Mouse (Mus musculus): ENCODE results near the gene Olfr643. TPM values are rescaled to one million over a fixed set of nuclear protein-coding genes. Genes with fewer than 3 reads are reported as not detected.

The Olfr643 gene
- polyA plus RNA-seq (2017; shearing (Covaris generic)) = not detected

DNA sequence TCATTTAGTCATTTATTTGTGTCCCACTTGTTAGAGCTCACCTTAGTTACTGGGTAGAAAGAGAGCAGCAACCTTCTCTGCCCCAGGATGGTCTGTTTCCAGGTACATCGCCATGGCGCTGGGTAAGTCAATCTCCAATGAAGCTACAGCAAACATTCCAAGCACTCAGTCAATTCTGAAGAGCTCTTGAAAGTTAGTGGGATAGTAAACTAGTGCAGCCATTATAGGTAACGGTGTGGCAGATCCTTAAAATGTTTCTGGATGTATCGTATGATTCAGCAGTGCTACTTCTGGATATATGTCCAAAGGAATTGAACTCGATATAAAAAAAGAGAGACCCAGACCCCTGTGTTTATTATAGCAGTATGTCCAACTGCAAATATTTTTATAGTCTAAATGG is at the start of gene Olfr643:
Olfr643 (minus strand) TSS at position 101 of the 400 bp plus-strand sequence.

DNA sequence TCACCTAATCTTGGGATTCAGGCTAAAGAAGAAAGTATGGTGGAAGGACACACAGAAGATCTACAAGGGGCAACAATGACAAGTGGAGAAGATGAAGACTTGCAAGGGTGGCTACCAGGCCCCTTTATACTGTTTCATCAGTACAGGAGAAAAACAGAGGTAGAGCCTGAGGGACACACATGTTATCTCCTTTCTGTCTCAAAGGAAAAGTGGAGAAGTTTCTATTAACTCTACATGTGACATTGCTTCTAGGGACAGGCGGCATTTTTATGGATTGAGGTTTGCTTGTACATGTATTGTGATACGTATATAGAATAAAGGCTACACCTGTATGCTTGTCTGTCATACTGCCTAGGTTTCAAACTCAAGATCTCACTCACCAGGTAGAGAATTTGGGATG is 46.1 kb upstream of the Olfr643 start, which contains the start of gene Olfr648:
Olfr648 (minus strand) TSS at position 101 of the 400 bp plus-strand sequence.

DNA sequence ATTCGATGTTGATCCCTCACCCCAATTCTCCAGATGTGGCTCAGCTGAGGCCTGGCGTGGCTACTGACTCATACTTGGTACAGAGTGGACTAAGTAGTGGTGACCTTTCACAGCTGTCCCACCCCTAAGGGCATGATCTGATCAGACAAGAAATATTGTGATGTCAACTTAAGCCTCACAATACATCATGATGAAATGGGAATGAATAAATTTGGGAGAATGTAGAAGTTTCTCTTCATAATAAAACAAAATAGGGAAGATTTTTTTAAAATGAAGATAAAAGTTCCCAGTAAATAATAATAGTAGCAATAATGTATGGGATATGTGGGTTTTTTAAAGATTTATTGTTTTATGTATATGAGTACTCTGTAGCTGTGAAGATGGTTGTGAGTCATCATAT is 13.3 kb upstream of the Olfr643 start, which contains the start of gene Ubqlnl:
Ubqlnl (minus strand) TSS at position 101 of the 400 bp plus-strand sequence.

DNA sequence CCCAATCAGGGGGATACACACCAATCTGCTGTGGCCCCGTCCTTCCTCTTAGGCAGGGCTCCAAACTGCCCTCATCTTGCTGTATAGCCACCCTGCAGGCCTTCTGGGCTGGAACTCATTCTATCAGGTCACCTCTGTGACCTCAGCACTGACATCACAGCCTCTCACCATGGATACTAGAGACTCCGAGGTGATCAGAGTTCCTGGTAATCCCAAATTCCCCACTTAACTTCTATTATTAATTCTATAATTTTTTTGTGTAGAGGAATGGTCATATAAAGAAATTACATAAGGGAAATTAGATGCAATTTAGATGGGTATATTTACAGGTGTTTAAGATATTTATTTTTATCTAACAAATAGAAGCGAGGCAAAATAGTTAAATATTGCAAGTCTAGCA is 6.0 kb upstream of the Olfr643 start, which contains the start of gene Ubqln3:
Ubqln3 (minus strand) TSS at position 101 of the 400 bp plus-strand sequence.

DNA sequence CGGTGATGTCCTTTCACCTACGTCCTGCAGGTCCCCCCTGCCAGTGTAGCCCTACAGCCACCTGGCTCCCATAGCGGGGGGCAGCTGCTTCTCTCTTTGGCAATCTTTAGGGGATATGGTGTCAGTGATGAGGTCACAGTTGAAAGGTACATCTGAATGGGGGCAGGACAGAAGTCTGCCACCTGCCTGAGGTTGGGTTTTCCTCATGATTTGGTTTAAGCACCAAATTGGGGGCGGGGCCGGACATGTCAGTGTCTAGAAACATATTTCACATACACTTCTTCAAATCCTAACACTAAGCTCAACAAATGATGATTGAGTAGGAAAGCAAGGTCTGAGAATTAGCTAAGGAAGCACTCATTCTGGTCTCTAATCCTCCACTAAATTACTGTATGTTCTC is 7.5 kb downstream of the Olfr643 start, which contains the start of gene Ubqln5:
Ubqln5 (minus strand) TSS at position 101 of the 400 bp plus-strand sequence.

DNA sequence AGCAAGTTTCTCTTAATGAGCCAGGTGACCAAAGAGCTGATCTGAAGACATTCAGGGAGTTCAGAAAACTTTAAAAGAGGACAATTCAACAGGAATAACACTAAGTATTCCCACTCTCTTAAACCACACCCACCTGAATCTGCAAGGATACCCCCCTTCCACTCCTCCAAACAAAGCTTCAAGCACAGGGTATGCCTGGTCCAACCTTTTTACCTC is 32.5 kb downstream of the Olfr643 start, which contains the start of gene Olfr646:
Olfr646 (plus strand) TSS at position 117 of the 216 bp plus-strand sequence.

DNA sequence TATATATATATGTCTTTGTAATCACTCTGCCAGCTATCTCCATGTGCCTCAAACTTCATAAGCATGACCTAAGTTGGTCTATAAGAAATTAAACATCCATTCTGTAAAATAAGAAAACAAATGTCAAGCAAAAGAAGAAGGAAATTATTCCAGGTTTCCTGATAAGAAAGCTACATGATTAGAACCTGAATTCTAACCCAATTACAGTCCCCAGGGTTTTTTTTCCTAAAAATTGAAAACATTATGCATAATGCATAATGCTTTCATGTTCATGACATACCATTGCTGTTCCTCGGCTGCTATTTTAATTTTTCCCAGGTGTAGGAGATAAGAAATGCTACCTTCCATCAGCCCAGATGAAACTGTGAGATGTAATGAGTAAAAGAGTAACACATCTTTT is 51.8 kb downstream of the Olfr643 start, which contains the start of gene Olfr645:
Olfr645 (minus strand) TSS at position 101 of the 400 bp plus-strand sequence.

DNA sequence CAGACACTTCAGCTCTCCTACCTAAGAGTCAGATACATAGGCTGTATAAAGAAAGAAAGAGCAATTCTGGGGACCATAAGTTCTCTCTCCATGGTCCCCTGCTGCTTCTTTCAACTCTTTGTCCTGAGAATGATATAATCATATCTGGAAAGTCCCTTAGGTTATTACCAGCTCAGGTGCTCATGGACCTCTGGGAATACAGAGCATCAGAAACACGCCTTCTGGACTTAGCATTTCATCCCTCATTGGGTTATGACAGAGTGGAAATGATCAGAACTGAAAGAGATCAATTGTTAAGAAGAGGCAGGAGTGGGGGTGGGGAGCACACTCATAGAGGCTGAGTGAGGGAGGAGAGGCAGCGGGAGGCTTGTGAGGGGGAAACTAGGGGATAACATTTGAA is 65.4 kb downstream of the Olfr643 start, which contains the start of gene Olfr644:
Olfr644 (minus strand) TSS at position 101 of the 400 bp plus-strand sequence.

DNA sequence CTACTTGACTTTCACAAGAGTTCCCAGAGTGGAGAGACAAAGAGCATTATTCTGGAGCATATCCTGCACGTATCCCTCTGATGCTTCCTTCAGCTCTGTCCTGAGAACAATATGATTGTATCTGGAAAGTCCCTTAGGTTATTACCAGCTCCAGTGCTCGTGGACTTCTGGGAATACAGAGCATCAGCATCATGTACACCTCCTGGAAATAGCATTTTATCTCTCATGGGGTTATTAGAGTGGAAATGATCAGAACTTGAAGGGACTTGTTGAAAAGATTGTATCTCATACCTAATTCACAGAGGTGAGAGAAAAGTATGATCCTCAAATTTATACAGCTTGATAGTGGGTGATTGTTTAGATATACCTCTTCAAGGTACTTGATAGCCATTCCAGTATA is 75.9 kb downstream of the Olfr643 start, which contains the start of gene 4930516K23Rik:
4930516K23Rik (minus strand) TSS at position 101 of the 400 bp plus-strand sequence.

DNA sequence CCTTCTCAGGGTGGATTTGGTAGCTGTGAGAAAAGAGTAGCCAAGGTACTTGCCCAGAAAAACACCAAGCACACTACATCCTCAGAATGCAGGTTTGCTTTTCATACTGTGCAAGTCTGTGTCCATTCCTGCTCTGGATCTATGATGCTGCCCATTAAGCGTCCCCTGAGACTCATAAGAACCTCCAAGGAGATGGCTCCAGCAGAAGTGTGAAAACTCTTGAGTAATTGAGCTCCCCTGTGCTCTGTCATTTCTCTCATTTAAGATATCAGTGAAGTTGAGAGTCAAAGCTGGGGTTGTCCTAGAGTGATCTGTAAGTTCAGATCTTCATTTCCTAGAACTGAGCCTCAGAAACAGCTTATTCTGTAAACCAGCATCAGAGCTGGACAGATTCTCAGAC is 84.6 kb downstream of the Olfr643 start, which contains the start of gene Olfr642:
Olfr642 (minus strand) TSS at position 101 of the 400 bp plus-strand sequence.

DNA sequence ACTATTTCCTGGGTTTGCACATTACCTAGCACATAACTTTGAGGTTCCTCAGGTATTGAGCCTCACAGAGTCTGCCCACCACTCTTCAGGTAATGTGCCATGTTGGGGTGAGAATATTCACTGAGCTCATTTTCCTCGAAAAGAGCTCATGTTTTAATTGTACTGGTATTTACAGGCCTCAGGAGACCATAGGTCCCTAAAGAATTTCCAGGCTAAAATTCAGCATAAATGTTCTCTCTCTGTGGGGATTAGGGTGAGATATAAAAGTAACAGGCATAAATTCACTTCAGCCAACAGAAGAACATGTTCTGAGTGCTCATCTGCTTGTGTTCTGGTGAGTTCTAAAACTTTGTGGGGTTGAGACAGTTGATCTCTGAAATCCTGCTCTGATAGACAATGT is 102.1 kb downstream of the Olfr643 start, which contains the start of gene Olfr641:
Olfr641 (plus strand) TSS at position 301 of the 400 bp plus-strand sequence.

DNA sequence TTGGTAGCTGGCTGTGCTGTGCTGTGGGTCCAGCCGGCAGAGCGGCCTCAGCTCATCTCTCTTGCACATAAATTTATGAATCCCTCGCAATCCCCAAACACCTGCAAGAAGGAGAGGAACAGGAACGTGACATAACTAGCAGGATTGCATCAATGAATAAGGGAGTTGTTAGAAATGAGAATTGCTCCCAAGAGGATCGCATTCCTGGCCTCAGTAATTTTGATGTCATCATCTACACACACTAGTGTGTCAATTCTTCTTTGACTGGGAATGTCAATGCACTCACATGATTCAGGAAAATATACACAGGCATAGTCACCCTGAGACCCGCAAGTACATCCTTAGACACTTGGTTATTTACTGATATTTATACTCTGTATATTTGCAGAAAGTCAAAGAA is 111.7 kb downstream of the Olfr643 start, which contains the start of gene Olfr640:
Olfr640 (minus strand) TSS at position 101 of the 400 bp plus-strand sequence.

DNA sequence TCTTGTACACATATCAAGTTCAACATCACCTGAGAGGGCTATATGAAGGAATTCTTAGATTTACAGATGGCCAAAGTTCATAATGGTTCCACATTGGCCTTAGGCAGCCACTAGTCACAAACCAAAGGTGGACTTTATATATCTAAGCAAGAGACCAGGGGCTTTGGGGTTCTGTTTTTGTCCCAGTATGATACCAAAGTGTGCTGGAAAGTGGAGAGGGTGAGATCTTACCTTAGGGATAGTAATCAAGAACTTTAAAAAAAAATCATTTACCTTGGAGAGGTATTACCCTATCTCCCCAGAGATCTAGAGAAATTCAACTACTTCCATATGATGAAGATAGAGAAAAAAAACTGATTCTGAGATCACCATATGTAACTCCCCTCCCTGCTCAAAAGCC is 120.0 kb downstream of the Olfr643 start, which contains the start of gene Olfr639:
Olfr639 (minus strand) TSS at position 101 of the 400 bp plus-strand sequence.

DNA sequence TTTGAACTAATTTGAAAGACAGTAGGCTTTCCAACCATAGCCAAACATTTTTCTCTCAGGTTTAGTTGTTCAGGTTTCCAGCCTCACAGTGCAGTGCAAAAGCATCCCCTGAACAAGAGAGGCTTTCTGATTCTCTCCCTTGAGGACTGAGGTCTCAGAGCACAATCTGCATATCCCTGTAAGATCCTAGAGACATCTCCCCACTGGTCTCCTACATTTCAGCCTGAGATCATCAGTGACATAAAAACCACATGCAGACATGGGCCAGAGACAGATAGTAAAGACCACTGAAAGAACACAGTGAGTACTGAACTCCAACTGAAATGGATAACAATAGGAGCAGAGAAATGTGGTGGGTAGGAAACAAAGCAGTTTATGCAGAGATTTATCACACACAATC is 138.8 kb downstream of the Olfr643 start, which contains the start of gene Olfr638:
Olfr638 (plus strand) TSS at position 301 of the 400 bp plus-strand sequence.

DNA sequence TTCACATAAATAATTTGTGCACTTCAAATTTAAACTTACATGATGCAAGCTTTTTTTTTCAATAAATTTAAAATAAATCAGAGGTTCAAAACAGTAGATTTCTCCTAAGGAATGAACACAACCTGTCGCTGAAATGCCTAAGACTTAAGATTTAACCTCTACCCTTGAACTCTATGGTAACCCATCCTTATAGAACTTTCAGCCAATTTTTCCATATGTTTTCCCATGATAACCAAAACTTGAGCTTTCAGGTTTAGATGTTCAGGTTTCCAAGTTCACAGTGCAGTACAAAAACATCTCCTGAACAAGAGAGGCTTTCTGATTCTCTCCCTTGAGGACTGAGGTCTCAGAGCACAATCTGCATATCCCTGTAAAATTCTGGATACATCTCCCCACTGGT is 166.4 kb downstream of the Olfr643 start, which contains the start of gene Olfr635:
Olfr635 (plus strand) TSS at position 301 of the 400 bp plus-strand sequence.

Other genes with a start within 250 kb of the Olfr643 start
- not detected for gene Olfr64, start 242.9 kb downstream of the Olfr643 start, polyA plus RNA-seq (2017; shearing (Covaris generic))
- gene Olfr65, start 233.9 kb downstream of the Olfr643 start, polyA plus RNA-seq (2017; shearing (Covaris generic)) = not detected
- not detected for gene Olfr631, start 208.6 kb downstream of the Olfr643 start, polyA plus RNA-seq (2017; shearing (Covaris generic))
- not detected for gene Olfr632, start 203.1 kb downstream of the Olfr643 start, polyA plus RNA-seq (2017; shearing (Covaris generic))
- not detected for gene Olfr633, start 193.0 kb downstream of the Olfr643 start, polyA plus RNA-seq (2017; shearing (Covaris generic))
- 0.04 TPM for gene Olfr635, start 166.3 kb downstream of the Olfr643 start, polyA plus RNA-seq (2017; shearing (Covaris generic))
- gene Olfr638, start 138.7 kb downstream of the Olfr643 start, polyA plus RNA-seq (2017; shearing (Covaris generic)) = not detected
- not detected for gene Olfr639, start 120.1 kb downstream of the Olfr643 start, polyA plus RNA-seq (2017; shearing (Covaris generic))
- gene Olfr640, start 111.8 kb downstream of the Olfr643 start, polyA plus RNA-seq (2017; shearing (Covaris generic)) = not detected
- gene Olfr641, start 102.0 kb downstream of the Olfr643 start, polyA plus RNA-seq (2017; shearing (Covaris generic)) = not detected
- gene Olfr642, start 84.7 kb downstream of the Olfr643 start, polyA plus RNA-seq (2017; shearing (Covaris generic)) = not detected
- gene 4930516K23Rik, start 76.0 kb downstream of the Olfr643 start, polyA plus RNA-seq (2017; shearing (Covaris generic)) = not detected
- not detected for gene Olfr644, start 65.5 kb downstream of the Olfr643 start, polyA plus RNA-seq (2017; shearing (Covaris generic))
- not detected for gene Olfr645, start 51.9 kb downstream of the Olfr643 start, polyA plus RNA-seq (2017; shearing (Covaris generic))
- gene Olfr646, start 32.5 kb downstream of the Olfr643 start, polyA plus RNA-seq (2017; shearing (Covaris generic)) = not detected
- not detected for gene Ubqln5, start 7.6 kb downstream of the Olfr643 start, polyA plus RNA-seq (2017; shearing (Covaris generic))
- gene Ubqln3, start 5.9 kb upstream of the Olfr643 start, polyA plus RNA-seq (2017; shearing (Covaris generic)) = not detected
- gene Ubqlnl, start 13.2 kb upstream of the Olfr643 start, polyA plus RNA-seq (2017; shearing (Covaris generic)) = not detected
- not detected for gene Olfm5, start 27.4 kb upstream of the Olfr643 start, polyA plus RNA-seq (2017; shearing (Covaris generic))
- not detected for gene Olfr648, start 46.0 kb upstream of the Olfr643 start, polyA plus RNA-seq (2017; shearing (Covaris generic))
- gene Olfr649, start 58.6 kb upstream of the Olfr643 start, polyA plus RNA-seq (2017; shearing (Covaris generic)) = not detected
- 2.1 TPM for gene Trim6, start 81.4 kb upstream of the Olfr643 start, polyA plus RNA-seq (2017; shearing (Covaris generic))
- 64.7 TPM for gene Trim34a, start 107.1 kb upstream of the Olfr643 start, polyA plus RNA-seq (2017; shearing (Covaris generic))
- 34.7 TPM for gene Trim5, start 150.7 kb upstream of the Olfr643 start, polyA plus RNA-seq (2017; shearing (Covaris generic))
- 143 TPM for gene Trim12a, start 178.1 kb upstream of the Olfr643 start, polyA plus RNA-seq (2017; shearing (Covaris generic))
- 1.1 TPM for gene Trim34b, start 192.1 kb upstream of the Olfr643 start, polyA plus RNA-seq (2017; shearing (Covaris generic))
- 27.4 TPM for gene Trim12c, start 216.0 kb upstream of the Olfr643 start, polyA plus RNA-seq (2017; shearing (Covaris generic))
- 1.3 TPM for gene Trim30b, start 232.5 kb upstream of the Olfr643 start, polyA plus RNA-seq (2017; shearing (Covaris generic))

Data from activated CD4-positive, CD25-positive, alpha-beta regulatory T cell, adult 9 weeks (primary cell).